Mouse (Mus musculus): ENCODE data around the gene Pramef6. TPM values are rescaled to one million over a fixed set of nuclear protein-coding genes. Genes with fewer than 3 reads are reported as not detected.
"Not testable (repeated sequence)": the region's sequence is repeated elsewhere in the genome, so short reads cannot be mapped to it uniquely, and the experiment has no call there.

Gene Pramef6
- not detected for total RNA-seq (2021)

- intact Hi-C loops (cut with DNase I); DNase-seq: not testable (repeated sequence)
Observed at GRCm38 (mm10) chr4:143900280-143900679, at the start of gene Pramef6. Gene Pramef6 (minus strand): TSS chr4:143900380.

GRCm38 (mm10) chr4:143894406-143894805 lies 5.8 kb downstream of the Pramef6 start:
- intact Hi-C loops (cut with DNase I), result loop anchor here (10.0 kb wide), 1 partner anchor 280 kb away; the partner anchor contains the start of gene Gm13083
- not testable (repeated sequence) for DNase-seq

GRCm38 (mm10) chr4:143882371-143882770 lies 17.8 kb downstream of the Pramef6 start:
- intact Hi-C loops (cut with DNase I); DNase-seq: not testable (repeated sequence)

- DNase-seq; intact Hi-C loops (cut with DNase I): not testable (repeated sequence)
Observed at GRCm38 (mm10) chr4:143846197-143846596, 54.0 kb downstream of the Pramef6 start, which contains the start of gene Gm13103. Gene Gm13103 (plus strand): TSS chr4:143846497.

Other genes with a start within 250 kb of the Pramef6 start
- not detected for gene Gm13088, start 243.1 kb downstream of the Pramef6 start, total RNA-seq (2021)
- not detected for gene Gm13089, start 197.7 kb downstream of the Pramef6 start, total RNA-seq (2021)
- not detected for gene Gm13078, start 180.9 kb downstream of the Pramef6 start, total RNA-seq (2021)
- not detected for gene Gm13023, start 111.0 kb downstream of the Pramef6 start, total RNA-seq (2021)
- gene Gm13084, start 84.3 kb downstream of the Pramef6 start, total RNA-seq (2021), result not detected
- not detected for gene Gm13103, start 53.9 kb downstream of the Pramef6 start, total RNA-seq (2021)
- gene Pramef25, start 50.6 kb upstream of the Pramef6 start, total RNA-seq (2021), result not detected
- not detected for gene Gm13101, start 66.6 kb upstream of the Pramef6 start, total RNA-seq (2021)
- not detected for gene Pramef17, start 94.0 kb upstream of the Pramef6 start, total RNA-seq (2021)
- not detected for gene Pramel4, start 158.7 kb upstream of the Pramef6 start, total RNA-seq (2021)
- not detected for gene Gm13102, start 206.1 kb upstream of the Pramef6 start, total RNA-seq (2021)

All from heart, postnatal 36 days (tissue).